In the genomic region with DNA sequence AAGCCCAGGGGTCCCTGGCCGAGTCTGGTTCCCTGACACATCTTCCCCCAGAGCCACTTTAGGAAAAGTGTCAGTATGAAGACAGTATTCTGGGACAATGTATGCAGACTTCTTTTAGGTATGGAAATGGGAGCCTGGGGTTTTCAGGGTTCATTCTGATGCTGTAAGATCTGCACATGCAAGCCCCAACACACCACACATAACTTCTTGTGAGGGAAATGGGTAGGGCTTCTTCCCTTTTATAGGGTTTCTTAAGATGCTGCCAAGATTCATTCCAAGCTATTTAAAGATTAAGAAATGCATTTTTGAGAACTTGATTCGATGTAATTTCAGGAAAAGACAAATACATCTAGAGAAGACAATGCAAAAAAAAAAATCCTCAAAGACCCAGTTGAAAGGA, we compare ENCODE assay signal across 15 mouse cellular contexts.
"Had no signal": no experiment of that assay in that cellular context is flagged by ENCODE, and none has a peak within 500 bp of the region (broad histone marks: within the 10 kb centered on the region; RNA-seq: fewer than 3 reads in every experiment).

No protein-coding gene starts in this region.

- H3K9ac ChIP-seq: liver, embryonic 15.5 days; neural tube, embryonic 15.5 days had no signal

- DNase-seq: kidney, adult 2 months; kidney, postnatal 25 days; lung, adult 2 months; lung, postnatal 36 days; midbrain, embryonic 14.5 days; right cerebral cortex, adult 18-20 months; thymus, adult 2 months; thymus, postnatal 36 days had no signal

- H3K36me3 ChIP-seq: liver, embryonic 15.5 days; midbrain, embryonic 10.5 days; neural tube, embryonic 15.5 days had no signal

- H3K4me1 ChIP-seq: liver, embryonic 15.5 days; neural tube, embryonic 15.5 days had no signal

- ATAC-seq: lung, postnatal 0 days had no signal

- H3K9me3 ChIP-seq: liver, embryonic 15.5 days; midbrain, embryonic 10.5 days; neural tube, embryonic 15.5 days had no signal

- H3K4me2 ChIP-seq: liver, embryonic 11.5 days; liver, embryonic 15.5 days; neural tube, embryonic 15.5 days had no signal

- H3K27me3 ChIP-seq: liver, embryonic 15.5 days; neural tube, embryonic 15.5 days had no signal

- H3K4me3 ChIP-seq: liver, embryonic 15.5 days; midbrain, embryonic 10.5 days; myocyte; neural tube, embryonic 15.5 days had no signal

- H3K27ac ChIP-seq: liver, embryonic 15.5 days; midbrain, embryonic 10.5 days; neural tube, embryonic 15.5 days; stomach, postnatal 0 days had no signal
